Mouse (Mus musculus): ENCODE measurements at regions not wholly inside any gene's neighbourhood (a gene's known extent, or its start where the extent isn't known, plus 50 kb on each side); places are given as distances from the start of the nearest gene placed in this dataset.

GRCm38 (mm10) chr11:24630403-24630900 is 552.6 kb downstream of the Bcl11a start:
- no peak for TF ChIP-seq CTCF (IDR thresholded peaks at IDR 0.05; ENCODE audit: low read depth)
- no peak for TF ChIP-seq EP300 (optimal IDR thresholded peaks at IDR 0.05)
- ATAC-seq (ENCODE audit: low FRiP score, low TSS enrichment) = no peak
- no peak overlapping the region for H3K9ac ChIP-seq (ENCODE audit: low read length)
- no peak overlapping the region for H3K27ac ChIP-seq (replicated peaks)
- no peak overlapping the region for H3K4me3 ChIP-seq (ENCODE audit: low read depth, low read length)
- no peaks in the 10 kb centered on the region for H3K27me3 ChIP-seq (ENCODE audit: control insufficient read depth, insufficient read depth, low read length)
- H3K9me3 ChIP-seq (ENCODE audit: control insufficient read depth, low read length) = no peaks in the 10 kb centered on the region
- no peak overlapping the region for H3K4me2 ChIP-seq (replicated peaks; ENCODE audit: low read depth)
- no peak for DNase-seq (ENCODE audit: low spot score)
- WGBS = 80% methylated on average over 1 of the region's 1 CpGs
- H3K4me1 ChIP-seq (replicated peaks; ENCODE audit: control insufficient read depth, insufficient read depth) = no peaks in the 10 kb centered on the region
- no peaks in the 10 kb centered on the region for H3K36me3 ChIP-seq (ENCODE audit: control insufficient read depth, insufficient read depth, low read length)

- no peak for TF ChIP-seq CTCF (IDR thresholded peaks at IDR 0.05; ENCODE audit: low read depth)
- no peak for TF ChIP-seq EP300 (optimal IDR thresholded peaks at IDR 0.05)
- DNase-seq (ENCODE audit: low spot score) (no peak), ATAC-seq (ENCODE audit: low FRiP score, low TSS enrichment) (no peak)
- 87% methylated on average over 2 of the region's 2 CpGs for WGBS
- Histone ChIP-seq H3K9me3 (ENCODE audit: control insufficient read depth, low read length) (no peaks in the 10 kb centered on the region), H3K36me3 (ENCODE audit: control insufficient read depth, insufficient read depth, low read length) (no peaks in the 10 kb centered on the region), H3K9ac (ENCODE audit: low read length) (no peak overlapping the region), H3K4me2 (replicated peaks; ENCODE audit: low read depth) (no peak overlapping the region), H3K4me1 (replicated peaks; ENCODE audit: control insufficient read depth, insufficient read depth) (no peaks in the 10 kb centered on the region), H3K4me3 (ENCODE audit: low read depth, low read length) (no peak overlapping the region), H3K27me3 (ENCODE audit: control insufficient read depth, insufficient read depth, low read length) (no peaks in the 10 kb centered on the region), H3K27ac (replicated peaks) (no peak overlapping the region)
Observed at GRCm38 (mm10) chr11:24631651-24632050, 553.8 kb downstream of the Bcl11a start.

- Histone ChIP-seq H3K4me2 (replicated peaks; ENCODE audit: low read depth) (no peak overlapping the region), H3K27ac (replicated peaks) (no peak overlapping the region), H3K36me3 (ENCODE audit: control insufficient read depth, insufficient read depth, low read length) (no peaks in the 10 kb centered on the region), H3K9ac (ENCODE audit: low read length) (no peak overlapping the region), H3K9me3 (ENCODE audit: control insufficient read depth, low read length) (no peaks in the 10 kb centered on the region), H3K4me1 (replicated peaks; ENCODE audit: control insufficient read depth, insufficient read depth) (no peaks in the 10 kb centered on the region), H3K4me3 (ENCODE audit: low read depth, low read length) (no peak overlapping the region), H3K27me3 (ENCODE audit: control insufficient read depth, insufficient read depth, low read length) (no peaks in the 10 kb centered on the region)
- DNase-seq (ENCODE audit: low spot score) = no peak
- no peak for ATAC-seq (ENCODE audit: low FRiP score, low TSS enrichment)
- TF ChIP-seq CTCF (IDR thresholded peaks at IDR 0.05; ENCODE audit: low read depth) (no peak), EP300 (optimal IDR thresholded peaks at IDR 0.05) (no peak)
- WGBS = 96% methylated on average over 4 of the region's 4 CpGs
Observed at GRCm38 (mm10) chr11:24636716-24637115, 558.9 kb downstream of the Bcl11a start.

GRCm38 (mm10) chr11:24643439-24644109 is 565.7 kb downstream of the Bcl11a start:
- no peak overlapping the region for H3K9ac ChIP-seq (ENCODE audit: low read length)
- no peak for ATAC-seq (ENCODE audit: low FRiP score, low TSS enrichment)
- H3K9me3 ChIP-seq (ENCODE audit: control insufficient read depth, low read length) = no peaks in the 10 kb centered on the region
- no peak overlapping the region for H3K4me2 ChIP-seq (replicated peaks; ENCODE audit: low read depth)
- no peak overlapping the region for H3K4me3 ChIP-seq (ENCODE audit: low read depth, low read length)
- WGBS = 64% methylated on average over 11 of the region's 11 CpGs
- no peak for DNase-seq (ENCODE audit: low spot score)
- no peaks in the 10 kb centered on the region for H3K4me1 ChIP-seq (replicated peaks; ENCODE audit: control insufficient read depth, insufficient read depth)
- H3K36me3 ChIP-seq (ENCODE audit: control insufficient read depth, insufficient read depth, low read length) = no peaks in the 10 kb centered on the region
- no peaks in the 10 kb centered on the region for H3K27me3 ChIP-seq (ENCODE audit: control insufficient read depth, insufficient read depth, low read length)
- no peak overlapping the region for H3K27ac ChIP-seq (replicated peaks)
- TF ChIP-seq CTCF (IDR thresholded peaks at IDR 0.05; ENCODE audit: low read depth) (no peak), EP300 (optimal IDR thresholded peaks at IDR 0.05) (no peak)

- H3K9ac ChIP-seq (ENCODE audit: low read length) = no peak overlapping the region
- H3K36me3 ChIP-seq (ENCODE audit: control insufficient read depth, insufficient read depth, low read length) = no peaks in the 10 kb centered on the region
- H3K4me2 ChIP-seq (replicated peaks; ENCODE audit: low read depth) = no peak overlapping the region
- TF ChIP-seq CTCF (IDR thresholded peaks at IDR 0.05; ENCODE audit: low read depth) (no peak), EP300 (optimal IDR thresholded peaks at IDR 0.05) (no peak)
- no peak overlapping the region for H3K27ac ChIP-seq (replicated peaks)
- WGBS = 63% methylated on average over 3 of the region's 3 CpGs
- no peaks in the 10 kb centered on the region for H3K4me1 ChIP-seq (replicated peaks; ENCODE audit: control insufficient read depth, insufficient read depth)
- no peak overlapping the region for H3K4me3 ChIP-seq (ENCODE audit: low read depth, low read length)
- no peaks in the 10 kb centered on the region for H3K27me3 ChIP-seq (ENCODE audit: control insufficient read depth, insufficient read depth, low read length)
- no peaks in the 10 kb centered on the region for H3K9me3 ChIP-seq (ENCODE audit: control insufficient read depth, low read length)
- ATAC-seq (ENCODE audit: low FRiP score, low TSS enrichment) = no peak
- no peak for DNase-seq (ENCODE audit: low spot score)
Observed at GRCm38 (mm10) chr11:24652852-24653251, 575.0 kb downstream of the Bcl11a start.

- no peaks in the 10 kb centered on the region for H3K9me3 ChIP-seq (ENCODE audit: control insufficient read depth, low read length)
- TF ChIP-seq CTCF (IDR thresholded peaks at IDR 0.05; ENCODE audit: low read depth) (no peak), EP300 (optimal IDR thresholded peaks at IDR 0.05) (no peak)
- WGBS = 81% methylated on average over 4 of the region's 4 CpGs
- H3K4me1 ChIP-seq (replicated peaks; ENCODE audit: control insufficient read depth, insufficient read depth) = no peaks in the 10 kb centered on the region
- DNase-seq (ENCODE audit: low spot score) (no peak), ATAC-seq (ENCODE audit: low FRiP score, low TSS enrichment) (no peak)
- H3K9ac ChIP-seq (ENCODE audit: low read length) = no peak overlapping the region
- no peak overlapping the region for H3K4me3 ChIP-seq (ENCODE audit: low read depth, low read length)
- H3K4me2 ChIP-seq (replicated peaks; ENCODE audit: low read depth) = no peak overlapping the region
- H3K27ac ChIP-seq (replicated peaks) = no peak overlapping the region
- H3K27me3 ChIP-seq (ENCODE audit: control insufficient read depth, insufficient read depth, low read length) = no peaks in the 10 kb centered on the region
- no peaks in the 10 kb centered on the region for H3K36me3 ChIP-seq (ENCODE audit: control insufficient read depth, insufficient read depth, low read length)
Observed at GRCm38 (mm10) chr11:24664082-24664481, 586.2 kb downstream of the Bcl11a start.

All from stomach, postnatal 0 days (tissue).